Mouse (Mus musculus): Measurements from ENCODE around the gene Mst1r. TPM values are rescaled to one million over a fixed set of nuclear protein-coding genes. Genes with fewer than 3 reads are reported as not detected.

Mst1r gene
- total and polyA plus RNA-seq, 2 experiments from 2014 or later = 1.2 TPM

- TF ChIP-seq CTCF (IDR thresholded peaks at IDR 0.05) = no peak
- peak overlapping the region; percentile 39 for H3K4me2 ChIP-seq (ENCODE audit: low read depth, low read length, poor library complexity, severe bottlenecking)
- H3K4me3 ChIP-seq (ENCODE audit: low read depth, low read length) = peak overlapping the region; percentile 13; the same call in 1 of the 2 replicates
- ATAC-seq (ENCODE audit: low FRiP score) (no peak), DNase-seq (ENCODE audit: low spot score) (no peak)
- 0 out of 2 replicates have a peak overlapping the region, but pooled peaks have one; percentile 4 for H3K9ac ChIP-seq (replicated peaks; ENCODE audit: low read length, poor library complexity, severe bottlenecking)
- no peak overlapping the region for H3K27ac ChIP-seq (ENCODE audit: low read depth, low read length)
- H3K9me3 ChIP-seq (ENCODE audit: low read length) = no peaks in the 10 kb centered on the region
- no peaks in the 10 kb centered on the region for H3K27me3 ChIP-seq (ENCODE audit: insufficient read depth, low read length)
- WGBS = 48% methylated on average over 31 of the region's 31 CpGs
- H3K36me3 ChIP-seq (ENCODE audit: insufficient read depth, low read length) = 0 out of 2 replicates have a peak, but pooled peaks cover 4% of the 10 kb centered on the region
- H3K4me1 ChIP-seq (ENCODE audit: insufficient read depth, low read length) = peaks cover 5% of the 10 kb centered on the region; the same call in 1 of the 2 replicates
Measured at GRCm38 (mm10) chr9:107906967-107907800, 511 bp downstream of the Mst1r start.

GRCm38 (mm10) chr9:107907801-107908120 lies 1.1 kb downstream of the Mst1r start:
- no peaks in the 10 kb centered on the region for H3K27me3 ChIP-seq (ENCODE audit: insufficient read depth, low read length)
- no peak for ATAC-seq (ENCODE audit: low FRiP score)
- no peak overlapping the region for H3K4me3 ChIP-seq (ENCODE audit: low read depth, low read length)
- WGBS = 77% methylated on average over 14 of the region's 14 CpGs
- H3K36me3 ChIP-seq (ENCODE audit: insufficient read depth, low read length) = 0 out of 2 replicates have a peak, but pooled peaks cover 4% of the 10 kb centered on the region
- peaks cover 5% of the 10 kb centered on the region; the same call in 1 of the 2 replicates for H3K4me1 ChIP-seq (ENCODE audit: insufficient read depth, low read length)
- no peak for TF ChIP-seq CTCF (IDR thresholded peaks at IDR 0.05)
- H3K9ac ChIP-seq (replicated peaks; ENCODE audit: low read length, poor library complexity, severe bottlenecking) = no peak overlapping the region
- H3K9me3 ChIP-seq (ENCODE audit: low read length) = no peaks in the 10 kb centered on the region
- no peak overlapping the region for H3K4me2 ChIP-seq (ENCODE audit: low read depth, low read length, poor library complexity, severe bottlenecking)
- no peak for DNase-seq (ENCODE audit: low spot score)
- H3K27ac ChIP-seq (ENCODE audit: low read depth, low read length) = no peak overlapping the region

GRCm38 (mm10) chr9:107908410-107909158 lies 1.9 kb downstream of the Mst1r start:
- no peaks in the 10 kb centered on the region for H3K27me3 ChIP-seq (ENCODE audit: insufficient read depth, low read length)
- H3K36me3 ChIP-seq (ENCODE audit: insufficient read depth, low read length) = 0 out of 2 replicates have a peak, but pooled peaks cover under 1% of the 10 kb centered on the region
- WGBS = 31% methylated on average over 18 of the region's 18 CpGs
- no peak overlapping the region for H3K9ac ChIP-seq (replicated peaks; ENCODE audit: low read length, poor library complexity, severe bottlenecking)
- ATAC-seq (ENCODE audit: low FRiP score) (no peak), DNase-seq (ENCODE audit: low spot score) (no peak)
- no peaks in the 10 kb centered on the region for H3K9me3 ChIP-seq (ENCODE audit: low read length)
- H3K4me3 ChIP-seq (ENCODE audit: low read depth, low read length) = no peak overlapping the region
- H3K27ac ChIP-seq (ENCODE audit: low read depth, low read length) = no peak overlapping the region
- no peak for TF ChIP-seq CTCF (IDR thresholded peaks at IDR 0.05)
- H3K4me1 ChIP-seq (ENCODE audit: insufficient read depth, low read length) = peaks cover 5% of the 10 kb centered on the region; the same call in 1 of the 2 replicates
- H3K4me2 ChIP-seq (ENCODE audit: low read depth, low read length, poor library complexity, severe bottlenecking) = no peak overlapping the region

- H3K4me2 ChIP-seq (ENCODE audit: low read depth, low read length, poor library complexity, severe bottlenecking) = no peak overlapping the region
- H3K27me3 ChIP-seq (ENCODE audit: insufficient read depth, low read length) = no peaks in the 10 kb centered on the region
- 90% methylated on average over 15 of the region's 15 CpGs for WGBS
- no peak overlapping the region for H3K27ac ChIP-seq (ENCODE audit: low read depth, low read length)
- H3K4me1 ChIP-seq (ENCODE audit: insufficient read depth, low read length) = peaks cover 5% of the 10 kb centered on the region; the same call in 1 of the 2 replicates
- TF ChIP-seq CTCF (IDR thresholded peaks at IDR 0.05) = no peak
- no peaks in the 10 kb centered on the region for H3K36me3 ChIP-seq (ENCODE audit: insufficient read depth, low read length)
- no peak overlapping the region for H3K9ac ChIP-seq (replicated peaks; ENCODE audit: low read length, poor library complexity, severe bottlenecking)
- no peak overlapping the region for H3K4me3 ChIP-seq (ENCODE audit: low read depth, low read length)
- DNase-seq (ENCODE audit: low spot score) = no peak
- no peak for ATAC-seq (ENCODE audit: low FRiP score)
- H3K9me3 ChIP-seq (ENCODE audit: low read length) = no peaks in the 10 kb centered on the region
Measured at GRCm38 (mm10) chr9:107910025-107910769, 3.5 kb downstream of the Mst1r start.

GRCm38 (mm10) chr9:107914764-107915420 lies 8.2 kb downstream of the Mst1r start:
- Histone ChIP-seq H3K27ac (ENCODE audit: low read depth, low read length) (no peak overlapping the region), H3K4me2 (ENCODE audit: low read depth, low read length, poor library complexity, severe bottlenecking) (no peak overlapping the region), H3K36me3 (ENCODE audit: insufficient read depth, low read length) (no peaks in the 10 kb centered on the region), H3K4me3 (ENCODE audit: low read depth, low read length) (no peak overlapping the region), H3K4me1 (ENCODE audit: insufficient read depth, low read length) (peaks cover 14% of the 10 kb centered on the region; the same call in 1 of the 2 replicates), H3K27me3 (ENCODE audit: insufficient read depth, low read length) (no peaks in the 10 kb centered on the region), H3K9ac (replicated peaks; ENCODE audit: low read length, poor library complexity, severe bottlenecking) (no peak overlapping the region), H3K9me3 (ENCODE audit: low read length) (no peaks in the 10 kb centered on the region)
- 83% methylated on average over 16 of the region's 16 CpGs for WGBS
- no peak for TF ChIP-seq CTCF (IDR thresholded peaks at IDR 0.05)
- no peak for ATAC-seq (ENCODE audit: low FRiP score)
- no peak for DNase-seq (ENCODE audit: low spot score)
